Mouse (Mus musculus): ENCODE measurements around the gene Pkn3. TPM values are rescaled to one million over a fixed set of nuclear protein-coding genes. Genes with fewer than 3 reads are reported as not detected.
A peak's percentile ranks its signal among the peaks of the same experiment; 100 is the strongest.
"Not testable (repeated sequence)": the region's sequence is repeated elsewhere in the genome, so short reads cannot be mapped to it uniquely, and the experiment has no call there.

Gene Pkn3
- polyA plus RNA-seq, 1 experiment from 2014 or later, result 1.9 TPM

- WGBS, result 91% methylated on average over 5 of the region's 5 CpGs
- Histone ChIP-seq H3K27me3 (ENCODE audit: control insufficient read depth, insufficient read depth, low read length) (no peaks in the 10 kb centered on the region), H3K4me3 (replicated peaks; ENCODE audit: low read depth, low read length) (0 out of 2 replicates have a peak overlapping the region, but pooled peaks have one; percentile 88), H3K9ac (replicated peaks; ENCODE audit: low read length) (no peak overlapping the region), H3K27ac (replicated peaks; ENCODE audit: low read depth, low read length) (no peak overlapping the region), H3K36me3 (ENCODE audit: control insufficient read depth, insufficient read depth, low read length) (0 out of 2 replicates have a peak, but pooled peaks cover 5% of the 10 kb centered on the region), H3K4me1 (ENCODE audit: control insufficient read depth, insufficient read depth, low read length) (peaks cover 37% of the 10 kb centered on the region), H3K9me3 (ENCODE audit: control insufficient read depth, low read length) (no peaks in the 10 kb centered on the region), H3K4me2 (ENCODE audit: low read length) (peak overlapping the region; percentile 97)
- no peak for DNase-seq
- no peak for ATAC-seq (ENCODE audit: low FRiP score, low TSS enrichment)
Measured at GRCm38 (mm10) chr2:30122766-30123165, 45.3 kb downstream of the Pkn3 start.

GRCm38 (mm10) chr2:30123729-30124471, 46.4 kb downstream of the Pkn3 start:
- DNase-seq, result no peak
- peak overlapping the region; percentile 88 for H3K4me3 ChIP-seq (replicated peaks; ENCODE audit: low read depth, low read length)
- no peaks in the 10 kb centered on the region for H3K9me3 ChIP-seq (ENCODE audit: control insufficient read depth, low read length)
- WGBS, result 1% methylated on average over 44 of the region's 44 CpGs
- H3K4me1 ChIP-seq (ENCODE audit: control insufficient read depth, insufficient read depth, low read length), result peaks cover 35% of the 10 kb centered on the region
- H3K9ac ChIP-seq (replicated peaks; ENCODE audit: low read length), result peak overlapping the region; percentile 95
- 0 out of 2 replicates have a peak, but pooled peaks cover 5% of the 10 kb centered on the region for H3K36me3 ChIP-seq (ENCODE audit: control insufficient read depth, insufficient read depth, low read length)
- no peaks in the 10 kb centered on the region for H3K27me3 ChIP-seq (ENCODE audit: control insufficient read depth, insufficient read depth, low read length)
- H3K4me2 ChIP-seq (ENCODE audit: low read length), result peak overlapping the region; percentile 97
- peak; percentile 66 for ATAC-seq (ENCODE audit: low FRiP score, low TSS enrichment)
- peak overlapping the region; percentile 91 for H3K27ac ChIP-seq (replicated peaks; ENCODE audit: low read depth, low read length)

- Histone ChIP-seq H3K27me3 (ENCODE audit: control insufficient read depth, insufficient read depth, low read length) (no peaks in the 10 kb centered on the region), H3K9ac (replicated peaks; ENCODE audit: low read length) (peak within 1 kb of the TSS; percentile 95), H3K36me3 (ENCODE audit: control insufficient read depth, insufficient read depth, low read length) (0 out of 2 replicates have a peak, but pooled peaks cover 5% of the 10 kb centered on the region), H3K4me1 (ENCODE audit: control insufficient read depth, insufficient read depth, low read length) (peaks cover 29% of the 10 kb centered on the region), H3K9me3 (ENCODE audit: control insufficient read depth, low read length) (no peaks in the 10 kb centered on the region), H3K27ac (replicated peaks; ENCODE audit: low read depth, low read length) (peak within 1 kb of the TSS; percentile 91), H3K4me2 (ENCODE audit: low read length) (peak within 1 kb of the TSS; percentile 97), H3K4me3 (replicated peaks; ENCODE audit: low read depth, low read length) (peak within 1 kb of the TSS; percentile 88)
- 9% methylated on average over 31 of the region's 31 CpGs for WGBS
- peak; percentile 95 for DNase-seq
- ATAC-seq (ENCODE audit: low FRiP score, low TSS enrichment), result peak; percentile 92
Measured at GRCm38 (mm10) chr2:30124472-30125274, 47.2 kb downstream of the Pkn3 start, which contains the start of gene Zer1. Zer1 (minus strand) TSS chr2:30124585.

GRCm38 (mm10) chr2:30128789-30129188, 51.3 kb downstream of the Pkn3 start:
- Histone ChIP-seq H3K27ac (replicated peaks; ENCODE audit: low read depth, low read length) (no peak overlapping the region), H3K9me3 (ENCODE audit: control insufficient read depth, low read length) (no peaks in the 10 kb centered on the region), H3K9ac (replicated peaks; ENCODE audit: low read length) (no peak overlapping the region), H3K27me3 (ENCODE audit: control insufficient read depth, insufficient read depth, low read length) (no peaks in the 10 kb centered on the region), H3K4me1 (ENCODE audit: control insufficient read depth, insufficient read depth, low read length) (peaks cover 11% of the 10 kb centered on the region), H3K4me3 (replicated peaks; ENCODE audit: low read depth, low read length) (no peak overlapping the region), H3K36me3 (ENCODE audit: control insufficient read depth, insufficient read depth, low read length) (no peaks in the 10 kb centered on the region), H3K4me2 (ENCODE audit: low read length) (no peak overlapping the region)
- ATAC-seq (ENCODE audit: low FRiP score, low TSS enrichment) (no peak), DNase-seq (peak; percentile 82)
- 34% methylated on average over 2 of the region's 2 CpGs for WGBS

- ATAC-seq (ENCODE audit: low FRiP score, low TSS enrichment) (no peak), DNase-seq (no peak)
- Histone ChIP-seq H3K9me3 (ENCODE audit: control insufficient read depth, low read length) (no peaks in the 10 kb centered on the region), H3K27me3 (ENCODE audit: control insufficient read depth, insufficient read depth, low read length) (no peaks in the 10 kb centered on the region), H3K4me2 (ENCODE audit: low read length) (no peak overlapping the region), H3K4me3 (replicated peaks; ENCODE audit: low read depth, low read length) (no peak overlapping the region), H3K9ac (replicated peaks; ENCODE audit: low read length) (no peak overlapping the region), H3K27ac (replicated peaks; ENCODE audit: low read depth, low read length) (no peak overlapping the region), H3K36me3 (ENCODE audit: control insufficient read depth, insufficient read depth, low read length) (no peaks in the 10 kb centered on the region), H3K4me1 (ENCODE audit: control insufficient read depth, insufficient read depth, low read length) (peaks cover 16% of the 10 kb centered on the region)
- 85% methylated on average over 4 of the region's 4 CpGs for WGBS
Measured at GRCm38 (mm10) chr2:30130156-30130555, 52.7 kb downstream of the Pkn3 start.

- H3K27me3 ChIP-seq (ENCODE audit: control insufficient read depth, insufficient read depth, low read length); H3K36me3 ChIP-seq (ENCODE audit: control insufficient read depth, insufficient read depth, low read length); DNase-seq; H3K27ac ChIP-seq (replicated peaks; ENCODE audit: low read depth, low read length); H3K9ac ChIP-seq (replicated peaks; ENCODE audit: low read length); H3K9me3 ChIP-seq (ENCODE audit: control insufficient read depth, low read length); ATAC-seq (ENCODE audit: low FRiP score, low TSS enrichment); H3K4me2 ChIP-seq (ENCODE audit: low read length); H3K4me3 ChIP-seq (replicated peaks; ENCODE audit: low read depth, low read length): not testable (repeated sequence)
- 61% methylated on average over 5 of the region's 5 CpGs for WGBS
- H3K4me1 ChIP-seq (ENCODE audit: control insufficient read depth, insufficient read depth, low read length), result peaks cover 14% of the 10 kb centered on the region
Measured at GRCm38 (mm10) chr2:30131240-30131639, 53.8 kb downstream of the Pkn3 start.

GRCm38 (mm10) chr2:30132801-30133612, 55.5 kb downstream of the Pkn3 start:
- ATAC-seq (ENCODE audit: low FRiP score, low TSS enrichment), result no peak
- 22% methylated on average over 16 of the region's 16 CpGs for WGBS
- peak overlapping the region; percentile 75 for H3K4me3 ChIP-seq (replicated peaks; ENCODE audit: low read depth, low read length)

More at GRCm38 (mm10) chr2:30132801-30133612, 55.5 kb downstream of the Pkn3 start:
- Histone ChIP-seq H3K9ac (replicated peaks; ENCODE audit: low read length) (peak overlapping the region; percentile 70; the same call in 1 of the 2 replicates), H3K27ac (replicated peaks; ENCODE audit: low read depth, low read length) (peak overlapping the region; percentile 63; the same call in 1 of the 2 replicates), H3K36me3 (ENCODE audit: control insufficient read depth, insufficient read depth, low read length) (peaks cover 19% of the 10 kb centered on the region), H3K4me2 (ENCODE audit: low read length) (peak overlapping the region; percentile 68), H3K27me3 (ENCODE audit: control insufficient read depth, insufficient read depth, low read length) (no peaks in the 10 kb centered on the region), H3K4me1 (ENCODE audit: control insufficient read depth, insufficient read depth, low read length) (peaks cover 14% of the 10 kb centered on the region), H3K9me3 (ENCODE audit: control insufficient read depth, low read length) (no peaks in the 10 kb centered on the region)
- no peak for DNase-seq
